Mouse (Mus musculus): Measurements from ENCODE around the gene Tekt4.

DNA sequence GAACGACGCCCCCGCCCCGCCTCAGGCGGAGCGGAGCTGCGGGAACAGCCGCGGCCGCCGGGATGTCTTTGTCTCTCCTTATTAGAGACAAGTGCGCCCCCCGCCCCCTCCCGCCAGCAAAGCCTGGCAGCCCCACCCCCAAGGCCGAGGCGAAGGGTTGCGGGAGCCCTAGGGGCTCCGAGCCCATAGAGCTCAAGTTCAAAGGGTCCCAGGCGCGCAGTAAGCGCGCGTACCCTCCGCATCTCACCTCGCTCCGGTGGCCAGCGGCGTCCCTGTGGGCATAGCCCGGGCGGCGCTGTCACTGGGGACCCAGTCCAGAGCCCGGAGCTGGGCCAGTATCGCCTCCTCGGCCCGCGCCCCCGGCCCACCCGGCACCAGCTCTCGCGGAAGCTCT is 21.2 kb upstream of the Tekt4 start:
- TF ChIP-seq CTCF (IDR thresholded peaks at IDR 0.05; ENCODE audit: extremely low read depth, insufficient read depth, low read length) (no peak), POLR2A (IDR thresholded peaks at IDR 0.05; ENCODE audit: extremely low read depth, insufficient read depth, low read length) (no peak)

Measured in cortical plate, adult 2 months (tissue).